Mouse (Mus musculus): Measurements from ENCODE around the gene Ppm1g. TPM values are rescaled to one million over a fixed set of nuclear protein-coding genes. Genes with fewer than 3 reads are reported as not detected.

The Ppm1g gene
- polyA plus RNA-seq, 1 experiment from 2014 or later: 170 TPM

DNA sequence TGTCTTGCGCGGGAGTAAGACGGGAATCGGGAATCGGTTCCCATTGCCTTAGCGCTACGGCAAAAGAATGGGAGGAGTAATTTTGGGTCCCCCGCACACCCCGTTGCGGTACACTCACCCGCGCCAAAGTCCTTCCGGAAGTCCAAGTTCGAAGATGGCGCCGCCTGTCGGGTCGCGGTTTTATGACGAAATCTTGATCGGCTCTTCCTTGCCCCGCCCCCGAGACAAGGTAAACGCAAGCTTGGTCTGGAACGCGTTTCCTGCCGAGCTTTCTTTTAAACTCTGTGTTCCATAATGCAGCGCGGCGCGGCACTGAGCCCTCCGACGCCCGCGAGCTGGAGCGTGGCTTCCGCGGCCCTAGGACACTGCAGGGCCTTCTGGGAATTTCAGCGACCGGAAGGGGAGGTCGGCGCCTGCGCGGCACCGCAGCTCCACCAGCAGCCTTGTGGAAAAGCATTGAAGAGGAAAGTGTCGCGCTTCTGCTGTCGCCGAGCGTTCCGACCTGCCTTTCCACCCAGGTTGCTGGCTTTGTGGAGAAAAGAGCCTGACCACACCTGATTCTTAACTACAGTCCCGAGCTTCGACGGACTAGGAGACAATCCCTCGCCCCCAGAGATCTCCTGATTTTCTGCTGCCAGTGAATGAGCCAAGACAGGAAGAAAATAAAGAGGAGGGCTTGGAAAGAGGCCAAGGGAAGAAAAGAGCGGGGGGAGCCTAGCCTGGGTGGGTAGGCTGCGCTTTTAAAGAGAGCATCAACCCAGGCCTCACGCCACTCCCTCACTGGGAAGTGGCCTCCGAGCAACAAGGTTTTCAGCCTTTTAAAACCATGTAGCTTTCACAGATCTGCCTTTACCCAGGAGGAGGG, 40.5 kb downstream of the Ppm1g start, which contains the start of the genes Gm29609 and Gtf3c2:
Gene Gm29609 (minus strand): TSS at position 146 of the 865 bp plus-strand sequence.
Gene Gtf3c2 (minus strand): TSS at position 379 of the 865 bp plus-strand sequence.
- WGBS: under 1% methylated on average over 59 of the region's 59 CpGs
- Histone ChIP-seq H3K9ac (peak within 1 kb of the TSS; percentile 84), H3K9me3 (no peaks in the 10 kb centered on the region), H3K27me3 (no peaks in the 10 kb centered on the region), H3K27ac (replicated peaks) (peak within 1 kb of the TSS; percentile 98), H3K4me3 (peak within 1 kb of the TSS; percentile 91), H3K4me2 (peak within 1 kb of the TSS; percentile 98), H3K36me3 (0 out of 2 replicates have a peak, but pooled peaks cover 2% of the 10 kb centered on the region), H3K4me1 (replicated peaks) (peaks cover 23% of the 10 kb centered on the region)
- peak; percentile 98 for ATAC-seq (ENCODE audit: low read depth)

- H3K27ac ChIP-seq (replicated peaks): peak overlapping the region; percentile 98
- peak overlapping the region; percentile 91 for H3K4me3 ChIP-seq
- H3K4me1 ChIP-seq (replicated peaks): peaks cover 23% of the 10 kb centered on the region
- ATAC-seq (ENCODE audit: low read depth): peak; percentile 77
- 0% methylated on average over 25 of the region's 25 CpGs for WGBS
- H3K27me3 ChIP-seq: no peaks in the 10 kb centered on the region
- H3K36me3 ChIP-seq: peaks cover 7% of the 10 kb centered on the region
- peak overlapping the region; percentile 84 for H3K9ac ChIP-seq
- H3K9me3 ChIP-seq: no peaks in the 10 kb centered on the region
- H3K4me2 ChIP-seq: peak overlapping the region; percentile 98
These were observed 41.2 kb downstream of the Ppm1g start for GRCm38 (mm10) chr5:31179301-31179765.

GRCm38 (mm10) chr5:31168630-31169029, 51.9 kb downstream of the Ppm1g start:
- peaks cover 96% of the 10 kb centered on the region for H3K36me3 ChIP-seq
- no peak overlapping the region for H3K27ac ChIP-seq (replicated peaks)
- no peak overlapping the region for H3K4me3 ChIP-seq
- no peak overlapping the region for H3K4me2 ChIP-seq
- 92% methylated on average over 4 of the region's 4 CpGs for WGBS
- no peaks in the 10 kb centered on the region for H3K27me3 ChIP-seq
- no peak for ATAC-seq (ENCODE audit: low read depth)
- no peaks in the 10 kb centered on the region for H3K4me1 ChIP-seq (replicated peaks)
- no peak overlapping the region for H3K9ac ChIP-seq
- H3K9me3 ChIP-seq: no peaks in the 10 kb centered on the region

GRCm38 (mm10) chr5:31164878-31165277, 55.6 kb downstream of the Ppm1g start:
- ATAC-seq (ENCODE audit: low read depth): no peak

DNA sequence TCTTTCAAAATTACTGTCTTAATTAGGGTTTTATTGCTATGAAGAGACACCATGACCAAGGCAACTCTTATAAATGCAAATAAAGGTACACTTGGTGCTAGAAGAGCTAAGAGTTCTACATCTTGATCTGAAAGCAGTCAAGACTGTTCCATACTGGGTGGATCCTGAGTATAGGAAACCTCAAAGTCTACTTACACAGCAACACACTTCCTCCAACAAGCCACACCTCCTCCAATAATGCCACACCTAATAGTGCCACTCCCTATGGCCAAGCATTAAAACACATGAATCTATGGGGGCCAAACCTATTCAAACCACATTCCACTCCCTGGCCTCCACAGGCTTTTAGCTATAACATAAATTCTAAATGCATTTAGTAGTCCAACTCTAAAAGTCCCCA, 58.0 kb downstream of the Ppm1g start:
- H3K4me3 ChIP-seq: no peak overlapping the region
- H3K9me3 ChIP-seq: no peaks in the 10 kb centered on the region
- no peaks in the 10 kb centered on the region for H3K4me1 ChIP-seq (replicated peaks)
- no peak overlapping the region for H3K9ac ChIP-seq
- no peaks in the 10 kb centered on the region for H3K27me3 ChIP-seq
- H3K4me2 ChIP-seq: no peak overlapping the region
- H3K36me3 ChIP-seq: peaks cover 97% of the 10 kb centered on the region
- H3K27ac ChIP-seq (replicated peaks): no peak overlapping the region
- ATAC-seq (ENCODE audit: low read depth): no peak

More at GRCm38 (mm10) chr5:31164878-31165277, 55.6 kb downstream of the Ppm1g start:
- H3K27me3 ChIP-seq: no peaks in the 10 kb centered on the region
- H3K4me3 ChIP-seq: no peak overlapping the region
- no peak overlapping the region for H3K4me2 ChIP-seq
- WGBS: 95% methylated on average over 1 of the region's 1 CpGs
- H3K9ac ChIP-seq: no peak overlapping the region
- no peaks in the 10 kb centered on the region for H3K9me3 ChIP-seq
- H3K27ac ChIP-seq (replicated peaks): no peak overlapping the region
- H3K36me3 ChIP-seq: peaks cover 97% of the 10 kb centered on the region
- no peaks in the 10 kb centered on the region for H3K4me1 ChIP-seq (replicated peaks)

DNA sequence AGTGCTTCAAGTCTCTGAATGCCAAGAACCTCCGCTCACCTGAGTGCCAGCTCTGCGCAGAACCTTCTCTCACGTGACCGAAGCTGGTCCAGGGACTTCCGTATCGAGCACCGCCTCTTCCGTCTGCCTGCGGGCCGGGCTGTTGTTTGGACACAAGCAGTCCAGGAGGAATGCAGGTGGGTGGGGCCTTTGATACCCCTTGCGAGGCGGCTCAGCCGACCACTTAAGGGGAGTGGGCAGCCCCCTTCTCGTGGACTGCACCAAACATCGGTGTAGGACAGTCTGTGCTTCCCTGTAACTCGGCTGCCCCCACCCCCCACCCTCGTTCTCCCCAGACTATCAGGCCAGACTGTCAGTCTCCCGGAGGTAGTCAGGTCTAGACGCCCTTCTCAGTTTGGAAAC, 66.3 kb downstream of the Ppm1g start, which contains the start of gene Mpv17:
Gene Mpv17 (minus strand): TSS at position 100 of the 402 bp plus-strand sequence.
- Histone ChIP-seq H3K4me1 (replicated peaks) (peaks cover 18% of the 10 kb centered on the region), H3K9ac (peak within 1 kb of the TSS; percentile 83), H3K27ac (replicated peaks) (peak within 1 kb of the TSS; percentile 75), H3K4me3 (peak within 1 kb of the TSS; percentile 67), H3K9me3 (no peaks in the 10 kb centered on the region), H3K27me3 (no peaks in the 10 kb centered on the region), H3K4me2 (peak within 1 kb of the TSS; percentile 86), H3K36me3 (peaks cover 35% of the 10 kb centered on the region)
- peak; percentile 97 for ATAC-seq (ENCODE audit: low read depth)
- under 1% methylated on average over 19 of the region's 19 CpGs for WGBS

DNA sequence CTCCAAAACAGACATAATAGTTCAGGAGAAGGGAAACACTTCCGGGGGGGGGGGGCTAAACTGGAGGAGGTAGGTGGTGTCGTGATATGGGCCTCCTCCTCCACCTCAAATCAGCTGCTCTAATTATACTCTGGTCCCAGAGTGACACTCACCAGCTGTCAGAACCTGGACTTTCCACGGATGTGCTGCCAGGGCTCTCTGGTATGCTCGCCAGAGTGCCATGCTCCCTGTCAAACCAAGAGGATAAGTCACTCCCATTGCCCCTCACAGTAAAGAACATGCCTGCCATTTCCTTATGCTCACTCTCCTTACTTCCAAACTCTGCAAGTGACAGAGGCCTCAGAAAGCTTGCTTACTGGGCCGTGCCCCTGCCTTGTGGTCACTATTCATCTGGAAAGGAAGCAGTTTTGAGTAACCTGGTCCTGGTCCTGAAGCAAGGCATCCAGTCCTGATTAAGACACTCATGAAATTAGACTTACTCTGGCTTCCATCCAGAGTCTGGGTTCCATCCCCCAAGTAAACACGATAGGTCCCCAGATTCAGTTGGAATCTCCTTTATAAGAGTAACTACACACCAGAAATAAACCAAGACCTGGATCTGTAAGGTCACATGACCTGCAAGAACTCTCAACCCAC, 66.9 kb downstream of the Ppm1g start:
- peak; percentile 30; the same call in 1 of the 2 replicates for ATAC-seq (ENCODE audit: low read depth)
- peak overlapping the region; percentile 67 for H3K4me3 ChIP-seq
- H3K4me1 ChIP-seq (replicated peaks): peaks cover 18% of the 10 kb centered on the region
- peak overlapping the region; percentile 86 for H3K4me2 ChIP-seq
- peak overlapping the region; percentile 75; the same call in 1 of the 2 replicates for H3K27ac ChIP-seq (replicated peaks)
- H3K9me3 ChIP-seq: no peaks in the 10 kb centered on the region
- WGBS: 36% methylated on average over 6 of the region's 6 CpGs
- H3K9ac ChIP-seq: peak overlapping the region; percentile 83
- peaks cover 30% of the 10 kb centered on the region for H3K36me3 ChIP-seq
- H3K27me3 ChIP-seq: no peaks in the 10 kb centered on the region

Other genes starting within 250 kb of the Ppm1g start
- gene Atraid, start 172.4 kb downstream of the Ppm1g start, polyA plus RNA-seq (2015; fragmentation: Nextera tagmentation; extraction: Ambion mirVana): 154 and 183 TPM in 2 replicates
- 12.9 and 13.7 TPM in 2 replicates for gene Slc5a6, start 171.8 kb downstream of the Ppm1g start, polyA plus RNA-seq (2015; fragmentation: Nextera tagmentation; extraction: Ambion mirVana)
- 13.4 and 14.7 TPM in 2 replicates for gene Cad, start 165.9 kb downstream of the Ppm1g start, polyA plus RNA-seq (2015; fragmentation: Nextera tagmentation; extraction: Ambion mirVana)
- gene Dnajc5g, start 114.4 kb downstream of the Ppm1g start, polyA plus RNA-seq (2015; fragmentation: Nextera tagmentation; extraction: Ambion mirVana): not detected in 2 replicates
- 26.2 and 28.9 TPM in 2 replicates for gene Slc30a3, start 112.5 kb downstream of the Ppm1g start, polyA plus RNA-seq (2015; fragmentation: Nextera tagmentation; extraction: Ambion mirVana)
- gene Trim54, start 104.0 kb downstream of the Ppm1g start, polyA plus RNA-seq (2015; fragmentation: Nextera tagmentation; extraction: Ambion mirVana): 0.40 and 0.62 TPM in 2 replicates
- not detected in 2 replicates for gene Ucn, start 81.9 kb downstream of the Ppm1g start, polyA plus RNA-seq (2015; fragmentation: Nextera tagmentation; extraction: Ambion mirVana)
- gene Mpv17, start 66.4 kb downstream of the Ppm1g start, polyA plus RNA-seq (2015; fragmentation: Nextera tagmentation; extraction: Ambion mirVana): 50.4 and 55.5 TPM in 2 replicates
- gene Gm29609, start 40.8 kb downstream of the Ppm1g start, polyA plus RNA-seq (2015; fragmentation: Nextera tagmentation; extraction: Ambion mirVana): 0.71 and 1.3 TPM in 2 replicates
- 65.7 and 69.4 TPM in 2 replicates for gene Gtf3c2, start 40.5 kb downstream of the Ppm1g start, polyA plus RNA-seq (2015; fragmentation: Nextera tagmentation; extraction: Ambion mirVana)
- gene Snx17, start 27.5 kb downstream of the Ppm1g start, polyA plus RNA-seq (2015; fragmentation: Nextera tagmentation; extraction: Ambion mirVana): 114 and 119 TPM in 2 replicates
- gene Eif2b4, start 27.3 kb downstream of the Ppm1g start, polyA plus RNA-seq (2015; fragmentation: Nextera tagmentation; extraction: Ambion mirVana): 67.5 and 76.4 TPM in 2 replicates
- 15.2 and 19.3 TPM in 2 replicates for gene Zfp513, start 18.4 kb downstream of the Ppm1g start, polyA plus RNA-seq (2015; fragmentation: Nextera tagmentation; extraction: Ambion mirVana)
- 164 and 171 TPM in 2 replicates for gene Nrbp1, start 20.2 kb upstream of the Ppm1g start, polyA plus RNA-seq (2015; fragmentation: Nextera tagmentation; extraction: Ambion mirVana)
- not detected in 2 replicates for gene Gm9970, start 20.5 kb upstream of the Ppm1g start, polyA plus RNA-seq (2015; fragmentation: Nextera tagmentation; extraction: Ambion mirVana)
- gene Krtcap3, start 31.0 kb upstream of the Ppm1g start, polyA plus RNA-seq (2015; fragmentation: Nextera tagmentation; extraction: Ambion mirVana): 4.5 and 4.7 TPM in 2 replicates
- gene Ift172, start 70.4 kb upstream of the Ppm1g start, polyA plus RNA-seq (2015; fragmentation: Nextera tagmentation; extraction: Ambion mirVana): 33.3 and 36.7 TPM in 2 replicates
- gene Fndc4, start 75.4 kb upstream of the Ppm1g start, polyA plus RNA-seq (2015; fragmentation: Nextera tagmentation; extraction: Ambion mirVana): 79.1 and 82.0 TPM in 2 replicates
- gene Gckr, start 76.8 kb upstream of the Ppm1g start, polyA plus RNA-seq (2015; fragmentation: Nextera tagmentation; extraction: Ambion mirVana): 0.27 TPM in 1 of 2 replicates, not detected in the other
- 103 and 109 TPM in 2 replicates for gene Zfp512, start 231.7 kb upstream of the Ppm1g start, polyA plus RNA-seq (2015; fragmentation: Nextera tagmentation; extraction: Ambion mirVana)